Mouse (Mus musculus): ENCODE measurements around the gene Usp17lc. TPM values are rescaled to one million over a fixed set of nuclear protein-coding genes. Genes with fewer than 3 reads are reported as not detected.

Gene Usp17lc
- polyA plus RNA-seq, 1 experiment from 2014 or later = not detected

Small RNA genes within 50 kb of the gene (microRNA-seq; reads per million reads assigned to microRNA genes)
- gene Gm25774 = not detected

Other genes with a start within 250 kb of the Usp17lc start
- not detected in 2 replicates for gene Olfr591, start 236.7 kb upstream of the Usp17lc start, polyA plus RNA-seq (2015; fragmentation: Nextera tagmentation; extraction: Ambion mirVana)
- not detected in 2 replicates for gene Olfr592, start 230.3 kb upstream of the Usp17lc start, polyA plus RNA-seq (2015; fragmentation: Nextera tagmentation; extraction: Ambion mirVana)
- not detected in 2 replicates for gene Olfr593, start 203.2 kb upstream of the Usp17lc start, polyA plus RNA-seq (2015; fragmentation: Nextera tagmentation; extraction: Ambion mirVana)
- not detected in 2 replicates for gene Olfr594, start 198.1 kb upstream of the Usp17lc start, polyA plus RNA-seq (2015; fragmentation: Nextera tagmentation; extraction: Ambion mirVana)
- not detected in 2 replicates for gene Usp17ld, start 162.6 kb upstream of the Usp17lc start, polyA plus RNA-seq (2015; fragmentation: Nextera tagmentation; extraction: Ambion mirVana)
- gene Olfr596, start 109.4 kb upstream of the Usp17lc start, polyA plus RNA-seq (2015; fragmentation: Nextera tagmentation; extraction: Ambion mirVana) = not detected in 2 replicates
- gene Olfr597, start 98.8 kb upstream of the Usp17lc start, polyA plus RNA-seq (2015; fragmentation: Nextera tagmentation; extraction: Ambion mirVana) = not detected in 2 replicates
- not detected in 2 replicates for gene Olfr598, start 91.5 kb upstream of the Usp17lc start, polyA plus RNA-seq (2015; fragmentation: Nextera tagmentation; extraction: Ambion mirVana)
- gene Olfr599, start 79.2 kb upstream of the Usp17lc start, polyA plus RNA-seq (2015; fragmentation: Nextera tagmentation; extraction: Ambion mirVana) = not detected in 2 replicates
- not detected in 2 replicates for gene Olfr600, start 65.4 kb upstream of the Usp17lc start, polyA plus RNA-seq (2015; fragmentation: Nextera tagmentation; extraction: Ambion mirVana)
- gene Olfr601, start 52.4 kb upstream of the Usp17lc start, polyA plus RNA-seq (2015; fragmentation: Nextera tagmentation; extraction: Ambion mirVana) = not detected in 2 replicates
- gene Olfr603, start 28.9 kb upstream of the Usp17lc start, polyA plus RNA-seq (2015; fragmentation: Nextera tagmentation; extraction: Ambion mirVana) = not detected in 2 replicates
- gene Olfr605, start 30.4 kb downstream of the Usp17lc start, polyA plus RNA-seq (2015; fragmentation: Nextera tagmentation; extraction: Ambion mirVana) = not detected in 2 replicates
- gene Olfr606, start 34.0 kb downstream of the Usp17lc start, polyA plus RNA-seq (2015; fragmentation: Nextera tagmentation; extraction: Ambion mirVana) = not detected in 2 replicates
- gene Olfr607, start 49.1 kb downstream of the Usp17lc start, polyA plus RNA-seq (2015; fragmentation: Nextera tagmentation; extraction: Ambion mirVana) = not detected in 2 replicates
- gene Olfr608, start 54.8 kb downstream of the Usp17lc start, polyA plus RNA-seq (2015; fragmentation: Nextera tagmentation; extraction: Ambion mirVana) = not detected in 2 replicates
- gene Olfr609, start 83.0 kb downstream of the Usp17lc start, polyA plus RNA-seq (2015; fragmentation: Nextera tagmentation; extraction: Ambion mirVana) = not detected in 2 replicates
- gene Olfr610, start 97.0 kb downstream of the Usp17lc start, polyA plus RNA-seq (2015; fragmentation: Nextera tagmentation; extraction: Ambion mirVana) = not detected in 2 replicates
- not detected in 2 replicates for gene Olfr611, start 105.8 kb downstream of the Usp17lc start, polyA plus RNA-seq (2015; fragmentation: Nextera tagmentation; extraction: Ambion mirVana)
- gene Olfr612, start 127.6 kb downstream of the Usp17lc start, polyA plus RNA-seq (2015; fragmentation: Nextera tagmentation; extraction: Ambion mirVana) = not detected in 2 replicates
- gene Olfr613, start 133.0 kb downstream of the Usp17lc start, polyA plus RNA-seq (2015; fragmentation: Nextera tagmentation; extraction: Ambion mirVana) = not detected in 2 replicates
- gene Olfr615, start 141.0 kb downstream of the Usp17lc start, polyA plus RNA-seq (2015; fragmentation: Nextera tagmentation; extraction: Ambion mirVana) = not detected in 2 replicates
- not detected in 2 replicates for gene Olfr616, start 154.1 kb downstream of the Usp17lc start, polyA plus RNA-seq (2015; fragmentation: Nextera tagmentation; extraction: Ambion mirVana)
- gene Olfr617, start 158.0 kb downstream of the Usp17lc start, polyA plus RNA-seq (2015; fragmentation: Nextera tagmentation; extraction: Ambion mirVana) = not detected in 2 replicates
- gene Olfr618, start 175.0 kb downstream of the Usp17lc start, polyA plus RNA-seq (2015; fragmentation: Nextera tagmentation; extraction: Ambion mirVana) = not detected in 2 replicates
- not detected in 2 replicates for gene Olfr619, start 185.5 kb downstream of the Usp17lc start, polyA plus RNA-seq (2015; fragmentation: Nextera tagmentation; extraction: Ambion mirVana)
- not detected in 2 replicates for gene Olfr620, start 197.5 kb downstream of the Usp17lc start, polyA plus RNA-seq (2015; fragmentation: Nextera tagmentation; extraction: Ambion mirVana)
- gene Olfr622, start 227.6 kb downstream of the Usp17lc start, polyA plus RNA-seq (2015; fragmentation: Nextera tagmentation; extraction: Ambion mirVana) = not detected in 2 replicates
- gene Olfr623, start 248.6 kb downstream of the Usp17lc start, polyA plus RNA-seq (2015; fragmentation: Nextera tagmentation; extraction: Ambion mirVana) = not detected in 2 replicates